Mouse (Mus musculus) heart, embryonic 16.5 days (tissue): ENCODE measurements at regions not wholly inside any gene's neighbourhood (a gene's known extent, or its start where the extent isn't known, plus 50 kb on each side); places are given as distances from the start of the nearest gene placed in this dataset.

Source experiments
- ATAC-seq: fragments of 200-750 bp; cut with Nextera tagmentation; replicated peaks from 2 replicates; pipeline ENCODE4 v1.8.0; 2017; ENCODE audit warnings: moderate number of reproducible peaks; ENCODE audit not compliant: insufficient read depth, low FRiP score; ENCODE audit errors: extremely low read depth
- H3K27ac ChIP-seq: fragments of 300-500 bp; sonication (generic); 2 replicates; pipeline ENCODE4 v1.5.1; 2014; ENCODE audit warnings: mild to moderate bottlenecking, low read length, control low read depth, moderate library complexity
- H3K27me3 ChIP-seq: fragments of 300-500 bp; sonication (generic); 2 replicates; pipeline ENCODE4 v1.6.1; 2014; ENCODE audit warnings: low read length, mixed read lengths; ENCODE audit not compliant: control insufficient read depth, insufficient read depth
- H3K36me3 ChIP-seq: fragments of 300-500 bp; sonication (generic); 2 replicates; pipeline ENCODE4 v1.6.1; 2014; ENCODE audit not compliant: control insufficient read depth, insufficient read depth
- H3K4me1 ChIP-seq: fragments of 300-500 bp; sonication (generic); 2 replicates; pipeline ENCODE4 v1.6.1; 2014; ENCODE audit warnings: low read length, mixed read lengths; ENCODE audit not compliant: control insufficient read depth, insufficient read depth
- H3K4me2 ChIP-seq: fragments of 300-500 bp; sonication (generic); 2 replicates; pipeline ENCODE4 v1.6.1; 2014; ENCODE audit warnings: low read depth, mild to moderate bottlenecking, control low read depth, low read length
- H3K4me3 ChIP-seq: fragments of 300-500 bp; sonication (generic); 2 replicates; pipeline ENCODE4 v1.5.1; 2014; ENCODE audit warnings: mild to moderate bottlenecking, control low read depth, low read length
- H3K9ac ChIP-seq: fragments of 300-500 bp; sonication (generic); 2 replicates; pipeline ENCODE4 v1.6.1; 2014; ENCODE audit warnings: low read length, control low read depth
- H3K9me3 ChIP-seq: fragments of 300-500 bp; sonication (generic); replicated peaks from 2 replicates; pipeline ENCODE4 v1.6.1; 2016; ENCODE audit warnings: low read length; ENCODE audit not compliant: control insufficient read depth
- WGBS: fragments of 180-500 bp; shearing (Covaris S2); extraction: QIAGEN DNeasy Blood & Tissue Kit; methylation state at CpG from one replicate; pipeline ENCODE4 v1.1.7; 2014; 5-methylcytosine and 5-hydroxymethylcytosine counted together

- H3K36me3 ChIP-seq, result no peaks in the 10 kb centered on the region
- WGBS, result 92% methylated on average over 2 of the region's 2 CpGs
- no peak overlapping the region for H3K9ac ChIP-seq
- H3K9me3 ChIP-seq, result no peaks in the 10 kb centered on the region
- no peak for ATAC-seq
- no peaks in the 10 kb centered on the region for H3K27me3 ChIP-seq
- H3K4me1 ChIP-seq, result peaks cover 8% of the 10 kb centered on the region
- no peak overlapping the region for H3K4me3 ChIP-seq
- H3K4me2 ChIP-seq, result no peak overlapping the region
- no peak overlapping the region for H3K27ac ChIP-seq
Measured at GRCm38 (mm10) chr12:15713623-15714022, 103.1 kb downstream of the Trib2 start.

- Histone ChIP-seq H3K27me3 (no peaks in the 10 kb centered on the region), H3K27ac (no peak overlapping the region), H3K4me1 (peaks cover 10% of the 10 kb centered on the region), H3K4me3 (no peak overlapping the region), H3K4me2 (no peak overlapping the region), H3K9me3 (no peaks in the 10 kb centered on the region), H3K9ac (no peak overlapping the region), H3K36me3 (no peaks in the 10 kb centered on the region)
- ATAC-seq, result no peak
- WGBS, result 90% methylated on average over 6 of the region's 6 CpGs
Measured at GRCm38 (mm10) chr12:15707570-15708095, 109.1 kb downstream of the Trib2 start.

GRCm38 (mm10) chr12:15704412-15704811 is 112.3 kb downstream of the Trib2 start:
- H3K4me1 ChIP-seq, result peaks cover 12% of the 10 kb centered on the region
- H3K27me3 ChIP-seq, result no peaks in the 10 kb centered on the region
- 13% methylated on average over 5 of the region's 5 CpGs for WGBS
- peak; percentile 92 for ATAC-seq
- peak overlapping the region; percentile 34; the same call in 1 of the 2 replicates for H3K4me2 ChIP-seq
- no peak overlapping the region for H3K9ac ChIP-seq
- peak overlapping the region; percentile 75 for H3K27ac ChIP-seq
- no peaks in the 10 kb centered on the region for H3K36me3 ChIP-seq
- H3K4me3 ChIP-seq, result no peak overlapping the region
- H3K9me3 ChIP-seq, result no peaks in the 10 kb centered on the region

- Histone ChIP-seq H3K27me3 (no peaks in the 10 kb centered on the region), H3K9me3 (no peaks in the 10 kb centered on the region), H3K36me3 (no peaks in the 10 kb centered on the region), H3K4me2 (no peak overlapping the region), H3K4me3 (no peak overlapping the region), H3K27ac (no peak overlapping the region), H3K4me1 (peaks cover 15% of the 10 kb centered on the region), H3K9ac (no peak overlapping the region)
- ATAC-seq, result no peak
- 96% methylated on average over 1 of the region's 1 CpGs for WGBS
Measured at GRCm38 (mm10) chr12:15702137-15702536, 114.6 kb downstream of the Trib2 start.

- ATAC-seq, result peak; percentile 49; the same call in 1 of the 2 replicates
- Histone ChIP-seq H3K4me3 (no peak overlapping the region), H3K4me1 (peaks cover 6% of the 10 kb centered on the region), H3K4me2 (no peak overlapping the region), H3K27ac (peak overlapping the region; percentile 59), H3K9me3 (no peaks in the 10 kb centered on the region), H3K27me3 (no peaks in the 10 kb centered on the region), H3K9ac (no peak overlapping the region), H3K36me3 (no peaks in the 10 kb centered on the region)
- 34% methylated on average over 4 of the region's 4 CpGs for WGBS
Measured at GRCm38 (mm10) chr12:15698829-15699228, 117.9 kb downstream of the Trib2 start.

GRCm38 (mm10) chr12:15698042-15698771 is 118.5 kb downstream of the Trib2 start:
- Histone ChIP-seq H3K36me3 (no peaks in the 10 kb centered on the region), H3K27me3 (no peaks in the 10 kb centered on the region), H3K4me1 (peaks cover 5% of the 10 kb centered on the region; the same call in 1 of the 2 replicates), H3K27ac (peak overlapping the region; percentile 59), H3K9ac (no peak overlapping the region), H3K4me3 (no peak overlapping the region), H3K9me3 (no peaks in the 10 kb centered on the region), H3K4me2 (no peak overlapping the region)
- ATAC-seq, result peak; percentile 45; the same call in 1 of the 2 replicates
- 59% methylated on average over 6 of the region's 6 CpGs for WGBS

GRCm38 (mm10) chr12:15688342-15688741 is 128.4 kb downstream of the Trib2 start:
- ATAC-seq, result no peak
- 78% methylated on average over 2 of the region's 2 CpGs for WGBS

GRCm38 (mm10) chr12:15684311-15684710 is 132.4 kb downstream of the Trib2 start:
- no peak for ATAC-seq

More at GRCm38 (mm10) chr12:15688342-15688741, 128.4 kb downstream of the Trib2 start:
- no peak overlapping the region for H3K9ac ChIP-seq
- no peak overlapping the region for H3K4me2 ChIP-seq
- H3K4me1 ChIP-seq, result no peaks in the 10 kb centered on the region
- H3K9me3 ChIP-seq, result no peaks in the 10 kb centered on the region
- H3K36me3 ChIP-seq, result no peaks in the 10 kb centered on the region
- H3K27me3 ChIP-seq, result no peaks in the 10 kb centered on the region
- H3K27ac ChIP-seq, result no peak overlapping the region
- H3K4me3 ChIP-seq, result no peak overlapping the region

GRCm38 (mm10) chr12:15681678-15682355 is 134.9 kb downstream of the Trib2 start:
- Histone ChIP-seq H3K4me2 (no peak overlapping the region), H3K36me3 (no peaks in the 10 kb centered on the region), H3K27me3 (no peaks in the 10 kb centered on the region), H3K27ac (no peak overlapping the region), H3K4me3 (no peak overlapping the region), H3K4me1 (no peaks in the 10 kb centered on the region), H3K9me3 (no peaks in the 10 kb centered on the region), H3K9ac (no peak overlapping the region)
- ATAC-seq, result no peak
- 84% methylated on average over 5 of the region's 5 CpGs for WGBS

More at GRCm38 (mm10) chr12:15684311-15684710, 132.4 kb downstream of the Trib2 start:
- no peak overlapping the region for H3K4me2 ChIP-seq
- no peaks in the 10 kb centered on the region for H3K9me3 ChIP-seq
- no peak overlapping the region for H3K9ac ChIP-seq
- H3K4me1 ChIP-seq, result no peaks in the 10 kb centered on the region
- no peaks in the 10 kb centered on the region for H3K27me3 ChIP-seq
- WGBS, result 65% methylated on average over 5 of the region's 5 CpGs
- no peak overlapping the region for H3K27ac ChIP-seq
- no peaks in the 10 kb centered on the region for H3K36me3 ChIP-seq
- no peak overlapping the region for H3K4me3 ChIP-seq
